Mouse (Mus musculus) spleen, adult 2 months (tissue): ENCODE results near the gene Mob4. TPM values are rescaled to one million over a fixed set of nuclear protein-coding genes. Genes with fewer than 3 reads are reported as not detected.

Experiments
- DNase-seq, 2 experiments: peaks; one replicate each; pipeline versions ENCODE4 v3.0.0 to v3.0.0-alpha.2; 2012 to 2021; ENCODE audit warnings: low spot score in 2 of 2, low read depth in 1 of 2
- H3K27ac ChIP-seq: fragments of 200-500 bp; 2 replicates; pipeline ENCODE4 v1.5.1; 2012; ENCODE audit warnings: low read length, inconsistent platforms; ENCODE audit not compliant: insufficient read depth
- H3K27me3 ChIP-seq: fragments of 200-500 bp; 2 replicates; pipeline ENCODE4 v1.6.1; 2012; ENCODE audit warnings: mild to moderate bottlenecking, moderate library complexity, low read length, inconsistent platforms; ENCODE audit not compliant: control insufficient read depth, insufficient read depth
- H3K36me3 ChIP-seq: fragments of 200-500 bp; 2 replicates; pipeline ENCODE4 v1.6.1; 2012; ENCODE audit warnings: mild to moderate bottlenecking, low read length, inconsistent platforms; ENCODE audit not compliant: control insufficient read depth, insufficient read depth
- H3K4me1 ChIP-seq: fragments of 200-500 bp; 2 replicates; pipeline ENCODE4 v1.6.1; 2011; ENCODE audit warnings: inconsistent platforms; ENCODE audit not compliant: control insufficient read depth, insufficient read depth, insufficient read length
- H3K4me3 ChIP-seq: fragments of 200-500 bp; 2 replicates; pipeline ENCODE4 v1.5.1; 2011; ENCODE audit warnings: mild to moderate bottlenecking, inconsistent platforms; ENCODE audit not compliant: insufficient read depth, insufficient read length; ENCODE audit errors: extremely low read depth
- CTCF ChIP-seq: fragments of 200-500 bp; IDR thresholded peaks from 2 replicates; pipeline ENCODE4 v1.5.1; 2011; ENCODE audit warnings: mild to moderate bottlenecking, inconsistent platforms; ENCODE audit not compliant: insufficient read depth, insufficient read length, insufficient replicate concordance; ENCODE audit errors: extremely low read depth
- POLR2A ChIP-seq: fragments of 200-500 bp; IDR thresholded peaks from 2 replicates; pipeline ENCODE4 v1.6.1; 2011; ENCODE audit warnings: low read depth, low read length, inconsistent platforms
- WGBS: fragments of 180-500 bp; shearing (Covaris S2); methylation state at CpG from one replicate; pipeline ENCODE4 v1.1.7; 2018; 5-methylcytosine and 5-hydroxymethylcytosine counted together
- polyA plus RNA-seq: library from polyadenylated mRNA; depleted of rRNA; stranded (reverse); fragments of >200 nt; gene quantifications from 2 replicates; pipeline ENCODE4 v1.2.3, GENCODE M21; 2012

The Mob4 gene
- polyA plus RNA-seq, 1 experiment, result 3.9 TPM

GRCm38 (mm10) chr1:55088611-55089497 lies 42.2 kb upstream of the Mob4 start:
- Histone ChIP-seq H3K27ac (peak overlapping the region; percentile 91), H3K27me3 (no peaks in the 10 kb centered on the region), H3K4me1 (peaks cover 2% of the 10 kb centered on the region), H3K4me3 (peak overlapping the region; percentile 89), H3K36me3 (peaks cover 7% of the 10 kb centered on the region)
- WGBS, result 7% methylated on average over 16 of the region's 16 CpGs
- TF ChIP-seq CTCF (no peak), POLR2A (no peak)
- no peak for DNase-seq

- WGBS, result 91% methylated on average over 5 of the region's 5 CpGs
- no peak for DNase-seq
- Histone ChIP-seq H3K27me3 (no peaks in the 10 kb centered on the region), H3K27ac (no peak overlapping the region), H3K4me1 (peaks cover 2% of the 10 kb centered on the region), H3K36me3 (peaks cover 5% of the 10 kb centered on the region), H3K4me3 (no peak overlapping the region)
- TF ChIP-seq CTCF (no peak), POLR2A (no peak)
Measured at GRCm38 (mm10) chr1:55089498-55090064, 41.5 kb upstream of the Mob4 start.

GRCm38 (mm10) chr1:55092056-55092455 lies 39.0 kb upstream of the Mob4 start:
- Histone ChIP-seq H3K27ac (no peak overlapping the region), H3K36me3 (peaks cover 3% of the 10 kb centered on the region; the same call in 1 of the 2 replicates), H3K27me3 (no peaks in the 10 kb centered on the region), H3K4me3 (no peak overlapping the region), H3K4me1 (no peaks in the 10 kb centered on the region)
- 91% methylated on average over 2 of the region's 2 CpGs for WGBS
- no peak for DNase-seq
- TF ChIP-seq CTCF (no peak), POLR2A (no peak)

- 88% methylated on average over 1 of the region's 1 CpGs for WGBS
- no peaks in the 10 kb centered on the region for H3K27me3 ChIP-seq
- H3K4me3 ChIP-seq, result no peak overlapping the region
- DNase-seq, result no peak
- no peaks in the 10 kb centered on the region for H3K4me1 ChIP-seq
- H3K36me3 ChIP-seq, result peaks cover 3% of the 10 kb centered on the region; the same call in 1 of the 2 replicates
- TF ChIP-seq POLR2A, result no peak
- no peak for TF ChIP-seq CTCF
- no peak overlapping the region for H3K27ac ChIP-seq
Measured at GRCm38 (mm10) chr1:55092469-55092868, 38.6 kb upstream of the Mob4 start.

GRCm38 (mm10) chr1:55106919-55107585 lies 24.0 kb upstream of the Mob4 start:
- TF ChIP-seq CTCF (no peak), POLR2A (no peak)
- H3K27ac ChIP-seq, result no peak overlapping the region
- DNase-seq, result no peak
- no peaks in the 10 kb centered on the region for H3K4me1 ChIP-seq
- H3K27me3 ChIP-seq, result no peaks in the 10 kb centered on the region
- H3K36me3 ChIP-seq, result no peaks in the 10 kb centered on the region
- H3K4me3 ChIP-seq, result no peak overlapping the region
- WGBS, result 86% methylated on average over 9 of the region's 9 CpGs

- no peak overlapping the region for H3K4me3 ChIP-seq
- no peaks in the 10 kb centered on the region for H3K36me3 ChIP-seq
- H3K27me3 ChIP-seq, result no peaks in the 10 kb centered on the region
- no peaks in the 10 kb centered on the region for H3K4me1 ChIP-seq
- no peak overlapping the region for H3K27ac ChIP-seq
- TF ChIP-seq CTCF, result no peak
- no peak for TF ChIP-seq POLR2A
- DNase-seq, result no peak
- WGBS, result 94% methylated on average over 1 of the region's 1 CpGs
Measured at GRCm38 (mm10) chr1:55107644-55108043, 23.4 kb upstream of the Mob4 start.
